Mouse (Mus musculus) embryonic facial prominence, embryonic 13.5 days (tissue): ENCODE results near the gene Gm26661. TPM values are rescaled to one million over a fixed set of nuclear protein-coding genes. Genes with fewer than 3 reads are reported as not detected.
A peak's percentile ranks its signal among the peaks of the same experiment; 100 is the strongest.

ENCODE experiments used
- ATAC-seq: fragments of 200-750 bp; cut with Nextera tagmentation; 2 replicates; pipeline ENCODE4 v1.8.0; 2017; ENCODE audit warnings: low read depth; ENCODE audit not compliant: insufficient number of reproducible peaks, insufficient read depth, low FRiP score, low TSS enrichment
- H3K27ac ChIP-seq: fragments of 300-500 bp; sonication (generic); 2 replicates; pipeline ENCODE4 v1.5.1; 2015; ENCODE audit warnings: moderate library complexity, mild to moderate bottlenecking, inconsistent platforms
- H3K27me3 ChIP-seq: fragments of 300-500 bp; sonication (generic); 2 replicates; pipeline ENCODE4 v1.6.1; 2015; ENCODE audit warnings: mild to moderate bottlenecking, inconsistent platforms
- H3K36me3 ChIP-seq: fragments of 300-500 bp; sonication (generic); 2 replicates; pipeline ENCODE4 v1.6.1; 2015; ENCODE audit warnings: mild to moderate bottlenecking, inconsistent platforms
- H3K4me1 ChIP-seq: fragments of 300-500 bp; sonication (generic); 2 replicates; pipeline ENCODE4 v1.6.1; 2015; ENCODE audit warnings: inconsistent platforms
- H3K4me2 ChIP-seq: fragments of 300-500 bp; sonication (generic); 2 replicates; pipeline ENCODE4 v1.6.1; 2015; ENCODE audit warnings: moderate library complexity, mild to moderate bottlenecking, inconsistent platforms
- H3K4me3 ChIP-seq: fragments of 300-500 bp; sonication (generic); 2 replicates; pipeline ENCODE4 v1.5.1; 2015; ENCODE audit warnings: mild to moderate bottlenecking, inconsistent platforms
- H3K9ac ChIP-seq: fragments of 300-500 bp; sonication (generic); 2 replicates; pipeline ENCODE4 v1.6.1; 2015; ENCODE audit warnings: mild to moderate bottlenecking, inconsistent platforms
- H3K9me3 ChIP-seq: fragments of 300-500 bp; sonication (generic); 2 replicates; pipeline ENCODE4 v1.6.1; 2016; ENCODE audit warnings: inconsistent platforms
- WGBS: fragments of 180-500 bp; shearing (Covaris S2); methylation state at CpG from one replicate; pipeline ENCODE4 v1.1.7; 2015; ENCODE audit warnings: mixed read lengths; 5-methylcytosine and 5-hydroxymethylcytosine counted together
- polyA plus RNA-seq: library from polyadenylated mRNA; unstranded; fragments of >200 nt; fragmentation: Nextera tagmentation; extraction: Ambion mirVana; gene quantifications from 2 replicates; pipeline ENCODE4 v1.2.1, GENCODE M21; 2015

Gene Gm26661
- polyA plus RNA-seq, 1 experiment from 2014 or later, result not detected

- Histone ChIP-seq H3K27ac (peak overlapping the region; percentile 88), H3K4me1 (peaks cover 81% of the 10 kb centered on the region), H3K9me3 (no peaks in the 10 kb centered on the region), H3K4me2 (peak overlapping the region; percentile 88), H3K4me3 (peak overlapping the region; percentile 20; the same call in 1 of the 2 replicates), H3K27me3 (no peaks in the 10 kb centered on the region), H3K9ac (peak overlapping the region; percentile 54; the same call in 1 of the 2 replicates), H3K36me3 (no peaks in the 10 kb centered on the region)
- WGBS, result 25% methylated on average over 7 of the region's 7 CpGs
- peak; percentile 20; the same call in 1 of the 2 replicates for ATAC-seq
Observed at GRCm38 (mm10) chr14:7822693-7823092, 31.3 kb downstream of the Gm26661 start.

GRCm38 (mm10) chr14:7824651-7825268 lies 33.4 kb downstream of the Gm26661 start:
- no peak for ATAC-seq
- Histone ChIP-seq H3K36me3 (no peaks in the 10 kb centered on the region; the same call in 1 of the 2 replicates), H3K4me2 (no peak overlapping the region), H3K9ac (no peak overlapping the region), H3K4me3 (no peak overlapping the region), H3K27ac (peak overlapping the region; percentile 88; the same call in 1 of the 2 replicates), H3K9me3 (no peaks in the 10 kb centered on the region), H3K4me1 (peaks cover 72% of the 10 kb centered on the region), H3K27me3 (no peaks in the 10 kb centered on the region)
- WGBS, result 64% methylated on average over 8 of the region's 8 CpGs

GRCm38 (mm10) chr14:7826151-7826937 lies 35.0 kb downstream of the Gm26661 start:
- H3K4me3 ChIP-seq, result no peak overlapping the region
- no peaks in the 10 kb centered on the region for H3K27me3 ChIP-seq
- H3K4me1 ChIP-seq, result peaks cover 58% of the 10 kb centered on the region
- WGBS, result 37% methylated on average over 10 of the region's 10 CpGs
- H3K4me2 ChIP-seq, result peak overlapping the region; percentile 21
- H3K27ac ChIP-seq, result peak overlapping the region; percentile 88
- no peaks in the 10 kb centered on the region; the same call in 1 of the 2 replicates for H3K36me3 ChIP-seq
- H3K9ac ChIP-seq, result 0 out of 2 replicates have a peak overlapping the region, but pooled peaks have one; percentile 33
- H3K9me3 ChIP-seq, result no peaks in the 10 kb centered on the region
- peak; percentile 57; the same call in 1 of the 2 replicates for ATAC-seq

- Histone ChIP-seq H3K9ac (no peak overlapping the region), H3K36me3 (peaks cover 4% of the 10 kb centered on the region; the same call in 1 of the 2 replicates), H3K27me3 (no peaks in the 10 kb centered on the region), H3K4me1 (peaks cover 34% of the 10 kb centered on the region), H3K9me3 (no peaks in the 10 kb centered on the region), H3K4me3 (no peak overlapping the region), H3K27ac (no peak overlapping the region), H3K4me2 (no peak overlapping the region)
- ATAC-seq, result no peak
- WGBS, result 92% methylated on average over 2 of the region's 2 CpGs
Observed at GRCm38 (mm10) chr14:7829181-7829580, 37.8 kb downstream of the Gm26661 start.

- Histone ChIP-seq H3K27ac (no peak overlapping the region), H3K9me3 (no peaks in the 10 kb centered on the region), H3K4me3 (no peak overlapping the region), H3K4me1 (peaks cover 7% of the 10 kb centered on the region), H3K4me2 (no peak overlapping the region), H3K27me3 (no peaks in the 10 kb centered on the region), H3K36me3 (peaks cover 4% of the 10 kb centered on the region; the same call in 1 of the 2 replicates), H3K9ac (no peak overlapping the region)
- WGBS, result 31% methylated on average over 1 of the region's 1 CpGs
- ATAC-seq, result no peak
Observed at GRCm38 (mm10) chr14:7831770-7832439, 40.5 kb downstream of the Gm26661 start.

GRCm38 (mm10) chr14:7832440-7832783 lies 41.0 kb downstream of the Gm26661 start:
- WGBS, result 96% methylated on average over 5 of the region's 5 CpGs
- Histone ChIP-seq H3K27me3 (no peaks in the 10 kb centered on the region), H3K4me2 (no peak overlapping the region), H3K27ac (no peak overlapping the region), H3K4me1 (peaks cover 2% of the 10 kb centered on the region), H3K9ac (no peak overlapping the region), H3K4me3 (no peak overlapping the region), H3K36me3 (peaks cover 4% of the 10 kb centered on the region; the same call in 1 of the 2 replicates), H3K9me3 (no peaks in the 10 kb centered on the region)
- ATAC-seq, result no peak

GRCm38 (mm10) chr14:7833458-7833857 lies 42.1 kb downstream of the Gm26661 start:
- no peaks in the 10 kb centered on the region for H3K27me3 ChIP-seq
- WGBS, result 79% methylated on average over 4 of the region's 4 CpGs
- no peaks in the 10 kb centered on the region for H3K9me3 ChIP-seq
- H3K4me2 ChIP-seq, result no peak overlapping the region
- no peaks in the 10 kb centered on the region; the same call in 1 of the 2 replicates for H3K4me1 ChIP-seq
- peaks cover 4% of the 10 kb centered on the region; the same call in 1 of the 2 replicates for H3K36me3 ChIP-seq
- no peak overlapping the region for H3K4me3 ChIP-seq
- no peak overlapping the region for H3K27ac ChIP-seq
- no peak overlapping the region for H3K9ac ChIP-seq
- no peak for ATAC-seq

- Histone ChIP-seq H3K9ac (no peak overlapping the region), H3K27me3 (no peaks in the 10 kb centered on the region), H3K4me1 (peaks cover 20% of the 10 kb centered on the region), H3K36me3 (0 out of 2 replicates have a peak, but pooled peaks cover 1% of the 10 kb centered on the region), H3K4me2 (no peak overlapping the region), H3K27ac (no peak overlapping the region), H3K9me3 (no peaks in the 10 kb centered on the region), H3K4me3 (no peak overlapping the region)
- WGBS, result 77% methylated on average over 5 of the region's 5 CpGs
- ATAC-seq, result no peak
Observed at GRCm38 (mm10) chr14:7838564-7839089, 47.2 kb downstream of the Gm26661 start.

- Histone ChIP-seq H3K4me3 (no peak overlapping the region), H3K36me3 (no peaks in the 10 kb centered on the region), H3K4me1 (peaks cover 30% of the 10 kb centered on the region), H3K27me3 (no peaks in the 10 kb centered on the region), H3K4me2 (no peak overlapping the region), H3K9me3 (no peaks in the 10 kb centered on the region), H3K27ac (no peak overlapping the region), H3K9ac (no peak overlapping the region)
- WGBS, result 29% methylated on average over 8 of the region's 8 CpGs
- no peak for ATAC-seq
Observed at GRCm38 (mm10) chr14:7839950-7840514, 48.6 kb downstream of the Gm26661 start.
